Mouse (Mus musculus) stomach, embryonic 16.5 days (tissue): ENCODE results near the gene Hspb3. TPM values are rescaled to one million over a fixed set of nuclear protein-coding genes. Genes with fewer than 3 reads are reported as not detected.

ENCODE experiments used
- ATAC-seq: fragments of 200-750 bp; cut with Nextera tagmentation; 2 replicates; pipeline ENCODE4 v1.8.0; 2017; ENCODE audit warnings: moderate number of reproducible peaks, moderate TSS enrichment; ENCODE audit not compliant: insufficient read depth, low FRiP score
- H3K27ac ChIP-seq: fragments of 300-500 bp; sonication (generic); 2 replicates; pipeline ENCODE4 v1.5.1; 2014; ENCODE audit warnings: low read length
- H3K27me3 ChIP-seq: fragments of 300-500 bp; sonication (generic); 2 replicates; pipeline ENCODE4 v1.6.1; 2014; ENCODE audit warnings: low read length, control low read depth, mixed read lengths; ENCODE audit not compliant: control insufficient read depth, insufficient read depth
- H3K36me3 ChIP-seq: fragments of 300-500 bp; sonication (generic); 2 replicates; pipeline ENCODE4 v1.6.1; 2014; ENCODE audit warnings: low read length; ENCODE audit not compliant: control insufficient read depth, insufficient read depth
- H3K4me1 ChIP-seq: fragments of 300-500 bp; sonication (generic); 2 replicates; pipeline ENCODE4 v1.6.1; 2014; ENCODE audit warnings: low read length, control low read depth, mixed read lengths; ENCODE audit not compliant: control insufficient read depth, insufficient read depth
- H3K4me2 ChIP-seq: fragments of 300-500 bp; sonication (generic); 2 replicates; pipeline ENCODE4 v1.6.1; 2014; ENCODE audit warnings: low read depth, low read length, mixed read lengths
- H3K4me3 ChIP-seq: fragments of 300-500 bp; sonication (generic); replicated peaks from 2 replicates; pipeline ENCODE4 v1.5.1; 2014; ENCODE audit warnings: mild to moderate bottlenecking, low read length
- H3K9ac ChIP-seq: fragments of 300-500 bp; sonication (generic); 2 replicates; pipeline ENCODE4 v1.6.1; 2014; ENCODE audit warnings: low read length
- H3K9me3 ChIP-seq: fragments of 300-500 bp; sonication (generic); replicated peaks from 2 replicates; pipeline ENCODE4 v1.6.1; 2016; ENCODE audit warnings: low read length, control low read depth; ENCODE audit not compliant: control insufficient read depth
- WGBS: fragments of 180-500 bp; shearing (Covaris S2); extraction: QIAGEN DNeasy Blood & Tissue Kit; methylation state at CpG from one replicate; pipeline ENCODE4 v1.1.7; 2014; 5-methylcytosine and 5-hydroxymethylcytosine counted together
- polyA plus RNA-seq: library from polyadenylated mRNA; unstranded; fragments of >200 nt; fragmentation: Nextera tagmentation; extraction: Ambion mirVana; gene quantifications from 2 replicates; pipeline ENCODE4 v1.2.1, GENCODE M21; 2015

The Hspb3 gene
- 0.41 and 5.2 TPM in 2 replicates for polyA plus RNA-seq

DNA sequence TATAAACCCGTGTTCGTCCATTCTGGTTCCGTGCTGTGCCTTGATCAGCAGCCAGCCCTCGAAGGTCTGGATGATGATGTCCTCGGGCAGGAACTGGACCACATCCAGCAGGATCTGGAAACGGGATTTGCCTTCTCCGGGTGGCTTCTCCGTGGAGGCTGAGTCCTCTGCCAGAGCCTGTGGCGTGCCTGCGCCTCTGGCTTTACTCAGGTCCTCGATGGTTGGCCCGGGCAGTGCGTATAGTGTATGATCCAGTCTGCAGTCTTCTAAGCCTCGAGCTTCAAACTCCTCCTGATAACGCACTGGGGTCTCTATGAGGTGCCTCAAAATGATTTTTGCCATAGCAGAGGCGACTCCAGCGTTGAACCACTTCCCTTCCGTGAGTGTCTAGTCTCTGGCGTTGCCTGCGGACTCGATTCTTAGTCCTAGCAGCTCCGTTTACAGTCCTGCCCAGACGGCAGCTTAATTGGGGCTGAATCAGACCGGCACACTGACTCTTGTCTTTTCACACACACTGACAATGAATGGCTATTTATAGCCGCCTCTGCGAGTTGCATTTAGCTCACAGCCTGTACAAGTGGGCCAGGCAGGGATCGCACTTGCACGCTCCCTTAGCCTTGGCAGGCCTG is at the start of gene Hspb3:
Hspb3 (minus strand) TSS at position 526 of the 629 bp plus-strand sequence.
- Histone ChIP-seq H3K27ac (no peak within 1 kb of the TSS), H3K4me1 (no peaks in the 10 kb centered on the region), H3K27me3 (no peaks in the 10 kb centered on the region), H3K36me3 (no peaks in the 10 kb centered on the region), H3K4me3 (no peak within 1 kb of the TSS), H3K9ac (no peak within 1 kb of the TSS; the same call in 1 of the 2 replicates), H3K9me3 (no peaks in the 10 kb centered on the region), H3K4me2 (0 out of 2 replicates have a peak within 1 kb of the TSS, but pooled peaks have one; percentile 6)
- WGBS = 63% methylated on average over 28 of the region's 28 CpGs
- no peak for ATAC-seq

DNA sequence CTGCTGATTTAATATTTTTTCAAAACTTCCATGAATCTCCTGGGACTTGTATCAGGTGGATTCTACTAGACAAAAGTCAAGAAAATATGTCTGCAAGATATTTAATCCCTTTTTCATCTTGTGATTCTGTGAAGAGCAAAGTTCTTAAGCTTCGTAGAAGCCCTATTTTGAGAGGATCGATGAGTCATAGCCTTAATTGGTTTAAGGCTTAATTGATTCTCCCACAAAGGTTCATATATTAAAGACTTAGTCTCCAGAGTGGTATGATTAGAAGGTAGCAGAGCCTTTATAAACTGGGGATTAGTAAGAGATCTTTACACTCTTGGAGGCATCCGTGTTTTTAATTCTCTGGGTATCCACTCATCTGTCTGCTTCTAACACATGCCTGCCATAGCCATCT is 49.7 kb upstream of the Hspb3 start:
- Histone ChIP-seq H3K36me3 (no peaks in the 10 kb centered on the region), H3K9me3 (no peaks in the 10 kb centered on the region), H3K4me1 (no peaks in the 10 kb centered on the region), H3K9ac (no peak overlapping the region), H3K27ac (no peak overlapping the region), H3K27me3 (no peaks in the 10 kb centered on the region), H3K4me3 (no peak overlapping the region), H3K4me2 (no peak overlapping the region)
- 81% methylated on average over 3 of the region's 3 CpGs for WGBS
- ATAC-seq = no peak

DNA sequence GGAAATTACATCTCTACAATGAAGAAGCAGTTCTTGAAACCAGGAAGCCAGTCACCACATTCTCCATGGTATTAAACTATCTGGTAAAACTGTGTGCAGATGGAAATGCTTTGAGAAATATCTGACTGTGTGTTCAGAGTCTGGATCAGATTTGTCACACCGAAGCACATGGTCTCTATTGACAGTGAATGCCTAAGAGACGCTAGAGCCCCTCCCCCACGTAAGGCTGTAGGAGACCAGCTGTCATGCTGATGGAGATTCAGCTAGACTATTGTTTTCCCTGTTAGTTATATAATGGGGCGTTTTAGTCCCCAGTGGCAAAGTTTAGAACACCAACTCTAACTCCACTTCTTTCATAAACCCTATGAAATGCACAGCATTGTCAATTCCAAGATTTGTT is 42.7 kb upstream of the Hspb3 start:
- Histone ChIP-seq H3K27me3 (no peaks in the 10 kb centered on the region), H3K4me2 (no peak overlapping the region), H3K9ac (no peak overlapping the region), H3K27ac (no peak overlapping the region), H3K36me3 (no peaks in the 10 kb centered on the region), H3K4me3 (no peak overlapping the region), H3K9me3 (no peaks in the 10 kb centered on the region), H3K4me1 (no peaks in the 10 kb centered on the region)
- ATAC-seq = no peak
- WGBS = 29% methylated on average over 4 of the region's 4 CpGs

DNA sequence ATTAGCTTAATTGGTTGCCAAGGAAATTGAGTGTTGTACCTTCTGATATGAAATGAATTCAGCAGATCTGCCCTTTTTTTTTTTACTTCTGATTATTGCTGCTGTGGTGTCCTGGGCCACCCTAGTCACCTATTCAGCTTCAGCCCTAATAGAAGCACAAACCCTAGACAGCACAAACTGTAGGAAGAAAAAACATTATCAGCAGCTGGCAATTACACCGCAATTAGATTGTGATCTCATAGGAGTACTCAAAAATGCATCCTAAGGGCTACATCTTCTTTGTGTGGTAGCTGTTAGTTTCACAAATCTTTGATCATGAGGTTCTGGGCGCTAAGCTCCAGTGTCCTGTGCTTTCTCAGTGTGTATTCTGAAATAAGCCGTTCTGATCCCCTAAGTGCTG is 37.7 kb upstream of the Hspb3 start:
- Histone ChIP-seq H3K4me2 (no peak overlapping the region), H3K27ac (no peak overlapping the region), H3K9me3 (no peaks in the 10 kb centered on the region), H3K4me3 (no peak overlapping the region), H3K9ac (no peak overlapping the region), H3K4me1 (no peaks in the 10 kb centered on the region), H3K36me3 (no peaks in the 10 kb centered on the region), H3K27me3 (no peaks in the 10 kb centered on the region)
- 63% methylated on average over 3 of the region's 3 CpGs for WGBS
- no peak for ATAC-seq

DNA sequence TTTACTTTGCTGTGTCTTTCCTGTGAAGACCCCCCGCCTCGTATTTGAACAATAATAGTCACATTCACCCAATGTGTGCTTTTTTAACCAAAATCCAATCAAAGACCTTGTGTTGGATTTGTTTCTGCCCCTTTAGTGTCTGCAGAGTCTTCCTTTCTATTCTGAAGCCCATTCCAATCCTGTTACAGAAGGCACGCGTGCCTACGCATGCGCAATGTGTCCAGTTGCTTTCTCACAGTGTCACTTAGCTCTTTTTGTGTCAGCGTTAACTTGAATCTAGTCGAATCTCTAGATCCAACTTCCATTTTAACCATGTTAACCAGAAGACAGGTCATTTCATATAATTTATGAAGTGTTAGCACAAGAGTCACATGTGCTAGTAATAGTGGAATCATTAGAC is 36.5 kb upstream of the Hspb3 start:
- H3K9ac ChIP-seq = no peak overlapping the region
- H3K4me2 ChIP-seq = no peak overlapping the region
- 93% methylated on average over 8 of the region's 8 CpGs for WGBS
- H3K36me3 ChIP-seq = no peaks in the 10 kb centered on the region
- H3K27ac ChIP-seq = no peak overlapping the region
- no peaks in the 10 kb centered on the region for H3K27me3 ChIP-seq
- H3K9me3 ChIP-seq = no peaks in the 10 kb centered on the region
- H3K4me3 ChIP-seq = no peak overlapping the region
- H3K4me1 ChIP-seq = no peaks in the 10 kb centered on the region
- no peak for ATAC-seq

DNA sequence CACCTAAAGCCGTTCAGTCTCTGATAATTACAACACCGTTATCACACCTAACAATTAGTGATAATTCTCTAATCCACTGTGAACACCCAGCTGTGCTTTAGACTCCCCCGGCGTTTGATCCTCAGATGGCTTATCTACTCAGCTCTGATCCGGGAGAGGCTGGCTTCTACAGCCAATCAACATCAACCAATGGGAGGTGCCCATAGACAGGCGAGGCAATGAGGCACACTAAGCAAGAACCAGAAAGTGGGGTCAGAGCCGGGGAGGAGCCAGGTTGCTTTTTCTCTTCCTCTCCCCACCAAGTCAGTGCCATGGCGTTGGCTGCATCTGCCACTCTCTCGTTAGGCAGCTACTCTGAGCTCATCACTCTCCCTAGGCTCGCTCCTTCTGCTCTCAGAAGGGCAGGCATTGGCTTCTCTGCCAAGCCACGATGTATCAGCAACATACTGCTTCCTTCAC is 36.0 kb upstream of the Hspb3 start:
- WGBS = 54% methylated on average over 11 of the region's 11 CpGs
- no peaks in the 10 kb centered on the region for H3K27me3 ChIP-seq
- H3K9ac ChIP-seq = no peak overlapping the region
- H3K36me3 ChIP-seq = no peaks in the 10 kb centered on the region
- no peak overlapping the region for H3K4me2 ChIP-seq
- no peaks in the 10 kb centered on the region for H3K9me3 ChIP-seq
- H3K4me3 ChIP-seq = no peak overlapping the region
- H3K27ac ChIP-seq = no peak overlapping the region
- no peaks in the 10 kb centered on the region for H3K4me1 ChIP-seq
- ATAC-seq = no peak

DNA sequence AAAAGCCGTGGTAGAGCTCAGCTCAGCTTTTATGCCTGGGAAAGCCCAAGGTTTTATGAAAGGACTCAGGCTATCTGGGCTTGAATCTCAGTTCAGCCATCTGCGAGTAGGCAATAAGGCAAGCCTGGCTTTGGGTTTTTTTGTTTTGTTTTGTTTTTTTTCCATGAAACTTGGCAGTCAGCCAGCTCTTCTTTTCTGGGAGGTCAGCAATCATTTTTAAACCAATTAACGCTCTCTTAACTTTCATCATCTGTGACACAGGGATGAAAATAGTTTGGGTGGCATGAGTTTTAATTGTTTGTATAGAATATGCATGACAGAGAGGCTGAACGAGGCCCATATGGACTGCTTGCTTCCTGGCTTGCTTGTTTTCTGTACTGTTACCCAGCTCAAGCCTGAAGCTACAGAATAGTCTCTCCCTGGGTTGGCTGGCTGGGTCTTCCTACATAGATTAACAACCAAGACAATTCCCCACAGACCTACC is 33.4 kb upstream of the Hspb3 start:
- Histone ChIP-seq H3K4me2 (no peak overlapping the region), H3K27ac (no peak overlapping the region), H3K9ac (no peak overlapping the region), H3K4me1 (no peaks in the 10 kb centered on the region), H3K4me3 (no peak overlapping the region), H3K36me3 (no peaks in the 10 kb centered on the region), H3K9me3 (no peaks in the 10 kb centered on the region), H3K27me3 (no peaks in the 10 kb centered on the region)
- ATAC-seq = no peak
- 47% methylated on average over 4 of the region's 4 CpGs for WGBS

DNA sequence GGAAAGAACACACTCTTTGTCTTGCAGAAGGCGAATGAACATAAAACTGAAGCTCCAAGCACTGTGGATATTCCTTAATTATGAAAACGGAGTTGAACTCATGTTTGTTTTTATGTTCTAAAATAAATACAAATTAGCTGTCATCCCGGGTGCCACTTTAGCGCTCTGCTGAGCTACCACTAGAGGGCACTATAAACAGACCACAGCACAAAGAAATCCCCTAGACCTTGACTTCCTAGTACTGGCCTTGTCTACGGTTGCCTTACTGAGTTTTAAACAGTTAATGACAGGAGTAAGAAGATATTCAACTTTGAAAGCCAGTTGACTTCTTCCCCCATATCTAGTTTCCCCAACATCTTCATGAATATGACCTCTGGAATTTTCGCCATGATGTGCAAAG is 29.9 kb upstream of the Hspb3 start:
- no peaks in the 10 kb centered on the region for H3K36me3 ChIP-seq
- H3K4me2 ChIP-seq = no peak overlapping the region
- H3K9ac ChIP-seq = no peak overlapping the region
- no peaks in the 10 kb centered on the region for H3K4me1 ChIP-seq
- no peak for ATAC-seq
- no peaks in the 10 kb centered on the region for H3K27me3 ChIP-seq
- H3K27ac ChIP-seq = no peak overlapping the region
- H3K4me3 ChIP-seq = no peak overlapping the region
- H3K9me3 ChIP-seq = no peaks in the 10 kb centered on the region
- WGBS = 23% methylated on average over 6 of the region's 6 CpGs

DNA sequence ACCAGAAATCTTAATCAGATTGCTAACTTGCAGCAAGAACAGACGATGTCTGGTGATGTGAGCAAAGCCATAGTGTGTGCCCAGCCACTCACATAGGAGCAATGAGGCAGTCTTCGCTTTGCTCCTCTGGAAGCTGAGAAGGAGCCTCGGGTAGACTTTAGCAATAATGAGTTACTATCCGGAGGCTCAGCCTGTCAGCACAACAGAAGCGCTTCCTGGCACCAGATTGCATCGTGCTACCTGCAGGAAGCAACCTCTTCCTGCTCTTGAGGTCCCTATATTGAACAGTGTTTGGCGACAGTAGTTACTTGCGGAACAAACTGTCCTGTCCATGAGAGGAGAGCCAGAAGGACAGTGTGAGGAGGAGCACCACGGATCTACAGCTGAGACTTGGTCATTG is 28.2 kb upstream of the Hspb3 start:
- no peaks in the 10 kb centered on the region for H3K4me1 ChIP-seq
- no peak overlapping the region for H3K9ac ChIP-seq
- H3K27ac ChIP-seq = no peak overlapping the region
- H3K9me3 ChIP-seq = no peaks in the 10 kb centered on the region
- H3K27me3 ChIP-seq = no peaks in the 10 kb centered on the region
- 61% methylated on average over 9 of the region's 9 CpGs for WGBS
- no peak overlapping the region for H3K4me2 ChIP-seq
- no peak for ATAC-seq
- no peaks in the 10 kb centered on the region for H3K36me3 ChIP-seq
- H3K4me3 ChIP-seq = no peak overlapping the region
